Mouse (Mus musculus): ENCODE data around the gene Thsd7b.

Thsd7b gene

GRCm38 (mm10) chr1:129272982-129273937 lies at the start of gene Thsd7b:
Gene Thsd7b, plus strand, starts transcription at chr1:129273302.
- no peak for DNase-seq (ENCODE audit: low read depth, low spot score)

- DNase-seq (ENCODE audit: low read depth, low spot score), result peak; percentile 21
These were observed 28.8 kb upstream of the Thsd7b start for GRCm38 (mm10) chr1:129244292-129244691.

GRCm38 (mm10) chr1:129250704-129251443 lies 22.2 kb upstream of the Thsd7b start:
- DNase-seq (ENCODE audit: low read depth, low spot score), result no peak

GRCm38 (mm10) chr1:129266684-129267083 lies 6.4 kb upstream of the Thsd7b start:
- no peak for DNase-seq (ENCODE audit: low read depth, low spot score)

GRCm38 (mm10) chr1:129304173-129304572 lies 31.1 kb downstream of the Thsd7b start:
- DNase-seq (ENCODE audit: low read depth, low spot score), result no peak

GRCm38 (mm10) chr1:129324388-129324787 lies 51.3 kb downstream of the Thsd7b start:
- DNase-seq (ENCODE audit: low read depth, low spot score), result no peak

GRCm38 (mm10) chr1:129324798-129325197 lies 51.7 kb downstream of the Thsd7b start:
- DNase-seq (ENCODE audit: low read depth, low spot score), result no peak

- DNase-seq (ENCODE audit: low read depth, low spot score), result no peak
These were observed 83.5 kb downstream of the Thsd7b start for GRCm38 (mm10) chr1:129356631-129357030.

GRCm38 (mm10) chr1:129357378-129357777 lies 84.3 kb downstream of the Thsd7b start:
- no peak for DNase-seq (ENCODE audit: low read depth, low spot score)

- no peak for DNase-seq (ENCODE audit: low read depth, low spot score)
These were observed 90.3 kb downstream of the Thsd7b start for GRCm38 (mm10) chr1:129363368-129363767.

- DNase-seq (ENCODE audit: low read depth, low spot score), result no peak
These were observed 91.7 kb downstream of the Thsd7b start for GRCm38 (mm10) chr1:129364828-129365227.

GRCm38 (mm10) chr1:129365590-129365989 lies 92.5 kb downstream of the Thsd7b start:
- no peak for DNase-seq (ENCODE audit: low read depth, low spot score)

GRCm38 (mm10) chr1:129386479-129386878 lies 113.4 kb downstream of the Thsd7b start:
- no peak for DNase-seq (ENCODE audit: low read depth, low spot score)

GRCm38 (mm10) chr1:129411584-129411983 lies 138.5 kb downstream of the Thsd7b start:
- DNase-seq (ENCODE audit: low read depth, low spot score), result no peak

- DNase-seq (ENCODE audit: low read depth, low spot score), result no peak
These were observed 148.5 kb downstream of the Thsd7b start for GRCm38 (mm10) chr1:129421581-129421980.

- DNase-seq (ENCODE audit: low read depth, low spot score), result no peak
These were observed 191.3 kb downstream of the Thsd7b start for GRCm38 (mm10) chr1:129464414-129464813.

- DNase-seq (ENCODE audit: low read depth, low spot score), result no peak
These were observed 200.4 kb downstream of the Thsd7b start for GRCm38 (mm10) chr1:129473504-129473903.

GRCm38 (mm10) chr1:129484266-129485031 lies 211.3 kb downstream of the Thsd7b start:
- DNase-seq (ENCODE audit: low read depth, low spot score), result no peak

- DNase-seq (ENCODE audit: low read depth, low spot score), result peak; percentile 1
These were observed 218.0 kb downstream of the Thsd7b start for GRCm38 (mm10) chr1:129491136-129491535.

- no peak for DNase-seq (ENCODE audit: low read depth, low spot score)
These were observed 220.8 kb downstream of the Thsd7b start for GRCm38 (mm10) chr1:129493929-129494328.

GRCm38 (mm10) chr1:129501707-129502106 lies 228.6 kb downstream of the Thsd7b start:
- no peak for DNase-seq (ENCODE audit: low read depth, low spot score)

- no peak for DNase-seq (ENCODE audit: low read depth, low spot score)
These were observed 243.3 kb downstream of the Thsd7b start for GRCm38 (mm10) chr1:129516379-129516778.
